Mouse (Mus musculus): ENCODE measurements around the gene Trim69.

Trim69 gene

GRCm38 (mm10) chr2:122160680-122161079 is at the start of gene Trim69:
TSS of gene Trim69 (plus strand) at chr2:122160700.
- DNase-seq (ENCODE audit: low spot score) = peak; percentile 95

DNA sequence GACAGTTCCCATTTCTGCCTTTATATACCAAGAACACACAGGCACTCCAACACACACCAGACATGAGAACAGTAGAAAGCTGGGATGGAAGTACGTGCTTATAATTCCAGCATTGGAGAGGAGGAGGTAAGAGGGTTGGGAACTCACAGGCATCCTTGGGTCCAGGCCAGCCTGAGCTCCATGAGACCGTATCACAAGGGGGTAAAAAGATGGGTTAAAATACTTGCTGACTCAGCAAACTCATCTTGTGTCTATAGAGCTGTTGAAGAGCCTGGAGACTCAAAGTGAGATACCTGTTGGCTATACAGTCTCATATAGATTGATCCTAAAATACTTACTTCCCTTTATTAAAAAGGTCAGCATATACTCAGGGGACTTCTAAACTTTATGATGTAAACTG is 43.6 kb upstream of the Trim69 start:
- DNase-seq (ENCODE audit: low spot score) = no peak

- peak; percentile 99 for DNase-seq (ENCODE audit: low spot score)
Observed at GRCm38 (mm10) chr2:122117961-122118958, 42.2 kb upstream of the Trim69 start, which contains the start of gene Spg11. TSS of gene Spg11 (minus strand) at chr2:122118386.

DNA sequence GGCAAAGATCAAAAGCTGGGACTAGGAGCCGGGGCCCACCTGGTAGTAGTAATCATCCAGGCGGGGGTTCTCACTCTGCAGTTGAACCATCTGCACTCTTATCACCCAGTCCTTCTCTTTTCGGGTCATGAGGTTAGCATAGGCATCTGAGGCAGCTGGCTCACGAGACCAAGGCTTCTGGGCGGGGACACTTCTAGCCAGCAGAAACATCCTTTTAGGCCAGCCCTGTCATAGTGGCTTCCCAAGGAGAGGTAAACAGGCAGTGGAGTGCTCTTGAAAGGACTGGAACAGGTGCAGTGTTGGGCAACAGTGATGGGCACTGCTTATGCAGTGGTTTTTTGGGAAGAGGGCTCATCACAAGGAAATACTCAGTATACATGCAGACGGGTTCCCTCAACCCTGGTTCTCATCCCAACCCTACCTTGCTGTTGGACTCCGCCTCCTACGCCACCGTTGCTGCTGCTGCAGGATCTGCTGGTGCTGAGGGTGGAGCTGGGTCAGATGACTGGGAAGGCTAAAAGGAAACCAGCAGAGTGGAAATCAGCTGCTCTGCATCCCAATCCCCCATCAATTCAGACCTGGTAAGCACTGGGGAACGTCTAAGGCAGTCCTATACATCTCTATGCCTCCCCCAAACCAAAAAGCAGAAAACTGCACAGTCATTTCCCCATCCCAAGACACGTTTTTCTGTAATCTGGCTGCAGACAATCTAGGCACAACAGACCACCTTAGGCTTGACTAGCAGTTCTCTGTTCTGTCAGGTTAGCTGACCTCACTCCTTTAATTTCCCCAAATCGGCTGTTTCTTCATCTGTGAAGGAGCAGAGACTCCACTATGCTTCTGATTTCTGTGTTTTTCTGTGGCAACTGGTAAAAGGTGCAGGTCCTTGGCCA is 34.6 kb upstream of the Trim69 start:
- no peak for DNase-seq (ENCODE audit: low spot score)

GRCm38 (mm10) chr2:122126765-122127347 is 33.6 kb upstream of the Trim69 start:
- no peak for DNase-seq (ENCODE audit: low spot score)

DNA sequence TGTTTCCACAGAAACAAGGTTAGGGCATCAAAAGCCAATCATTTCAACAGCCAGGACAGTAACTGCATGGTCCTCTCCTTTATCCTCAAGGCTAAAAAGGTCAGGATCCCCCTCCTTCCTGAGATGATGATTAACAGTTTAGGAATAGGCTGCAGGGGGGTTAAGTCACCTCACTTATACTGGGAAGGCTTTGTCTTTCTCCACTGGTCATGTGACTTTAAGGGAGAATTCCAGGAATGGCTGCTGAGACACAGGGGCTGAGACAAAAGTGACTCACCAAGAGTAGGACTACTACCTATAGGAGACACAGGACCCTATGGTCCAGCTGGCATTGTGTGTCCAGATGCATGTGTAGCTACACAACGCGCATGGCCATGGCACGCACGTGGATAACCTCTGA is 32.9 kb upstream of the Trim69 start:
- DNase-seq (ENCODE audit: low spot score) = no peak

DNA sequence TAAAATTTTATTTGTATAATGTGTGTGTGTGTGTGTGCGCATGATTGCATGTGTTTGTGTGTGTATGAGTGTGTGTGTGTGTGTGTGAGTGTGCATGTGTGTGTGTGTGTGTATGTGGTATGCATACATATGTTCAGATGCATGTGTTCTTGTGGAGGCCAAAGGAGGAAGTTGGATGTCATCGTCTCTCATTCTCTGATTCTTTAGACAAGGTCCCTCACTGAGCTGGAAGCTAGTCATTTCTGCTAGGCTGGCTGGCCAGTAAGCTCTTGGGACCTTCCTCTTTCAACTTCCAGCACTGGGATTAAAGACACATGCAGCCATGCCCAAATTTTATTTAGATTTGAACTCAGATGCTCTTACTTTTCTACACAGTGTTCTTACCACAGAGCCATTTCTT is 28.4 kb upstream of the Trim69 start:
- no peak for DNase-seq (ENCODE audit: low spot score)

- DNase-seq (ENCODE audit: low spot score) = no peak
Observed at GRCm38 (mm10) chr2:122132618-122133017, 27.9 kb upstream of the Trim69 start.

GRCm38 (mm10) chr2:122137839-122138465 is 22.5 kb upstream of the Trim69 start:
- DNase-seq (ENCODE audit: low spot score) = peak; percentile 35

DNA sequence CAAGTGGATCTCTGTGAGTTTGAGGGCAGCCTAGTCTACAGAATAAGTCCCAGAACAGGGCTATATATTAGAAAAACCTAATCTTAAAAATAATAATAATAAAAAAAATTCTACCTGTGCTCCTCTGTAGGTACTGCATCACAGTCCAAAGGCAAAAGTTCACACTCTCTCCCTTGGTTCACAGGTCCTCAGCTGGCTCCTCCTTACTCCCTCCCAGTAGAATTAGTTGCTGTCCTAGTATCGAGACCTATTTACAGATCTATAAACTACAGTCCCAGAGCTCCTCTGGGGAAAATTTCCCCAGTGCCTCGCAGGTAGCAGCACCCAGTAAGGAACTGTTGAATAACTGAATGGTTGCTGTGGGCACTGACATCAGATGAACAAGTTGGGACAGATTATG is 19.7 kb upstream of the Trim69 start:
- no peak for DNase-seq (ENCODE audit: low spot score)

GRCm38 (mm10) chr2:122141332-122141967 is 19.1 kb upstream of the Trim69 start:
- no peak for DNase-seq (ENCODE audit: low spot score)

GRCm38 (mm10) chr2:122143111-122143510 is 17.4 kb upstream of the Trim69 start:
- peak; percentile 61 for DNase-seq (ENCODE audit: low spot score)

DNA sequence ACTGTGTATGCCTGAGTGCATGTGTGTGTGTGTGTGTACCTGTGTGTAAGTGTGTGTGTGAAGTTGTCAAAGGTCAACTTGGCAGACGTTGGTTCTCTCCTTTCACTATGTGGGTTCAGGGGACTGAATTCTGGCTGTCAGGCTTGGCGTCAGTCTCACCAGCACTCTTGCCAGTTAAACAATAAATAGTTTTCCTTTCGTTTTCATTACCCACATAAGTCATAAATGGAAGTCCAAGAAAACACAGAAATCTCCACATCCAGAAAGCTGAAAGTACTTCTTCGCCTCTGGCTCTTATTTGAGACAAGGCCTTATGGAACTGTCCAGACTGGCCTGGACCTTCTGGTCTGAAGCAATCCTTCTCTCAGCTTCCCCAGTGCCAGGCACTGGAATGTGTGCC is 14.7 kb upstream of the Trim69 start:
- peak; percentile 72 for DNase-seq (ENCODE audit: low spot score)

GRCm38 (mm10) chr2:122146687-122147086 is 13.8 kb upstream of the Trim69 start:
- DNase-seq (ENCODE audit: low spot score) = peak; percentile 35

DNA sequence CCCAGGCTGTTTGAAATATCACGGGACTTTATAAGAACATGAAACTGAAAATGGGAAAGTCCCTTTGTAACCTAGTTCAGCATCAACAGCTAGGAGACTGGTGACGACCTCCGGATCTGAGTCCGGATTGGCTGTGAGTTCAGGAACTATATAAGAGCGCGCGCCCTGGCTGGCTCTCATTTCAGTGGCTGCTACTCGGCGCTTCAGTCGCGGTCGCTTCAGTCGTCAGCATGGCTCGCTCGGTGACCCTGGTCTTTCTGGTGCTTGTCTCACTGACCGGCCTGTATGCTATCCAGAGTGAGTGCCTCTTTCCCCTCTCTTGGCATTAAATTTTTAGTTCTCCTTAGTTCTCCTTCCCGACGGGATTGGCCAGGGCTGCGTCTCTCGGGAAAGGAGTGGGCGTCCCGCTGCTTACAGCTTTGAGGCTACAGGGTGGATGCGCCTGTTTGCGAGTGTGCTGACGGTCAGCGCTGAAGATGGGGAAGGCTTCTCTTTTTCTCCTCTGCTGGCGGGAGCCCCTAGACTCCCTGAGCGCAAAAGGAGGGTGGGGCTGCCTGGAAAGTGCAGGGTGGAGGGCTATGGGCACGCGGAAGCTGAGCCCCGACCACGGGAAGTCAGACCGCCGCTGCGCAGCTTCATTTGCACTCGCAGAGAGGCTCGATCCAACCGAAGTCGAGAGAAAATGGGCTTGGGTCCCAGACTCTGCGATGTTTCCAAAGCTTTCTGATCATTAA is 12.8 kb upstream of the Trim69 start, which contains the start of gene B2m:
B2m (plus strand) TSS at position 179 of the 734 bp plus-strand sequence.
- peak; percentile 98 for DNase-seq (ENCODE audit: low spot score)

DNA sequence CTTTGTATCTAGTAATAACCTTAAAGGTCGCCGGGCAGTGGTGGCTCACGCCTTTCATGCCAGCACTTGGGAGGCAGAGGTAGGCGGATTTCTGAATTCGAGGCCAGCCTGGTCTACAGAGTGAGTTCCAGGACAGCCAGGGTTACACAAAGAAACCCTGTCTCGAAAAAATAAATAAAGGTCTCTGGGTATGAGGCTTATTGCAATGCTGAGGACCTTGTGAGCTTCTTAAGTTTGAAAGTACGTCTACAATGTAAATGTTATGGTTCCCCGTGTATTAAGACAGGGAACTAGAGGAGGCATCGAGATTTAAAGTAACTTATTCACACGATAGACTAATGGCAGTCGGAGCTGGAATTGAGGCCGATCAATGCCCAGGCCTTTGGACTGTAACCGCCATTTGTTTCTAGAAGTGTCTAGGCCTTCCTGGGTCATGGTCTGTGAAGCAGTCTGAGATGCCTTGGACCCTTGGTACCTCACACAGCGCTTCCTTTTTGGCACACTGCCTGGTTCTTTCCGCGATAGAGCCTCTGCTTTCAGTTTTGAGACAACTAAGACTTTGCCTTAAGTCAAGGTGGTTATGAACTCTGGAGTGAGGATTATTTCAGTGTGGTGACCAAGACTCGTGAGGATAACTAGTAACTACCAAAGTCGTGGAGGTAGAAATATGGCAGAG is 12.1 kb upstream of the Trim69 start:
- peak; percentile 81 for DNase-seq (ENCODE audit: low spot score)

DNA sequence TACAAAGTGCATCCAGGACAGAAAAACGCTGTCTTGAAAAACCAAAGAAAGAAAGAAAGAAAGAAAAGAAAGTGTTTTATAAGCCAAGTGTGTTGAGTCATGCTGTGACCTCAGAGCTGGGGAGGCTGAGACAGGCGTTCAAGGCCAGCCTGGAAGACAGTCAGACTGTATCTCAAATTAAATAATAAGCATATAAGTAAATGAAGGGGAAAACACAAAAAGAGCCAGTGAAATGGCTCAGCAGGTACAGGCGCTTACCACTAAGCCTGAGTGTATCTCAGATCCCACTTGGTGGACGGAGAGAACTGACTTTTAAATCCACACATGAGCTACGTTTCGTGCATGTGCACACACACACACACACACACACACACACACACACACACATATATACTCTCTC is 11.2 kb upstream of the Trim69 start:
- no peak for DNase-seq (ENCODE audit: low spot score)

- no peak for DNase-seq (ENCODE audit: low spot score)
Observed at GRCm38 (mm10) chr2:122149716-122150115, 10.8 kb upstream of the Trim69 start.

GRCm38 (mm10) chr2:122151221-122151620 is 9.3 kb upstream of the Trim69 start:
- no peak for DNase-seq (ENCODE audit: low spot score)

GRCm38 (mm10) chr2:122152850-122153249 is 7.7 kb upstream of the Trim69 start:
- DNase-seq (ENCODE audit: low spot score) = no peak
